In the genomic region with DNA sequence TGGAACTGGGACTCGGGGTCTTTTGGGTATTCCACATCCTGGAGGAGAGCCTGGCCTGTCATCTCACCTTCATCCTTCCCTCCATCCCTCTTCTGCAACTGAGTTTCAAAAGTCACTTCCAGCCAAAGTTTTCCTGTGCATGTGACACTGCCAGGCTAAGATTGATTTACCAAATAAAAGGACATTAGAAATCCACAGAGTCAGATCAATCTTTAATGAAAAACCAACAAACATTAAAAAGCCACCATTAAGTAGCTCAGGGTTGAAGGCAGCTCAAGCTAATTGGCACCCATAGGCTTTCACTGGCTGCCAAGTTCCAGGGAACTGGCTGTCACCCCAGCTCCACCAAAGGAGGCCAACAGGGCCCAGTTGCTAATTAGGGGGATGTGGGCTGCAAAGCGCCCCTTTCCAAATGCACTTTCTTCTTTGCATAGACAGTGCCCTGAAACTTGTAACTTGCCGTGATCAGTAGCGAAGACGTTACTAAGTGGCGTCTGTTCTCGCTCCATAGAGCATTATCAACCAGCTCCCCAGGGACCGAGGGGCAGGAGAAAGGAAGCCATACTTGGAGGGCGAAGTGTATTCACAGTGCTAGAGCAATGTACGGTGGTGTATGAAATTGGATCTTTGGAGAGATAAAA, we compare ENCODE assay signal across 10 mouse cellular contexts.
DNase-seq lines count a peak whose midpoint lies in the region; ATAC-seq lines count a peak whose summit lies in the region.
"Had no signal": no experiment of that assay in that cellular context is flagged by ENCODE, and none has a peak within 500 bp of the region (broad histone marks: within the 10 kb centered on the region; RNA-seq: fewer than 3 reads in every experiment).

No protein-coding gene starts in this region.

- H3K36me3 ChIP-seq in hindbrain, embryonic 13.5 days = no peaks in the 10 kb centered on the region
- no peaks in the 10 kb centered on the region for H3K36me3 ChIP-seq in hindbrain, embryonic 10.5 days
- H3K36me3 ChIP-seq: intestine, embryonic 15.5 days; limb, embryonic 12.5 days had no signal

- no peak overlapping the region for H3K27ac ChIP-seq in hindbrain, embryonic 13.5 days
- H3K27ac ChIP-seq in hindbrain, embryonic 10.5 days = no peak overlapping the region
- H3K27ac ChIP-seq: intestine, embryonic 15.5 days; limb, embryonic 12.5 days; macrophage had no signal

- no peak overlapping the region for H3K9ac ChIP-seq in hindbrain, embryonic 13.5 days
- H3K9ac ChIP-seq: intestine, embryonic 15.5 days; limb, embryonic 12.5 days had no signal

- ATAC-seq in hindbrain, embryonic 13.5 days (ENCODE audit: low FRiP score) = peak; percentile 72; the same call in 1 of the 2 replicates
- ATAC-seq: intestine, embryonic 15.5 days had no signal

- H3K9me3 ChIP-seq in hindbrain, embryonic 13.5 days = peaks cover 5% of the 10 kb centered on the region; the same call in 1 of the 2 replicates
- H3K9me3 ChIP-seq in hindbrain, embryonic 10.5 days = peaks cover 9% of the 10 kb centered on the region; the same call in 1 of the 2 replicates
- H3K9me3 ChIP-seq: intestine, embryonic 15.5 days had no signal

- DNase-seq in hindbrain, embryonic 10.5 days (ENCODE audit: low spot score) = no peak
- peak; percentile 39 for DNase-seq in brain, adult 2 months (ENCODE audit: low read depth, low spot score)
- peak; percentile 82 to 87 for DNase-seq in cerebellum, postnatal 10 days
- peak; percentile 45 to 67 for DNase-seq in layer of hippocampus, adult 8-10 months (ENCODE audit: low spot score in 2 of 2)
- no peak for DNase-seq in embryo, embryonic 10.5 days (ENCODE audit: low spot score)
- DNase-seq in gastrocnemius, adult 18-20 months (ENCODE audit: low spot score) = no peak

- 76% methylated on average over 10 of the region's 10 CpGs for WGBS in hindbrain, embryonic 13.5 days
- WGBS in hindbrain, embryonic 10.5 days = 79% methylated on average over 10 of the region's 10 CpGs

- H3K4me2 ChIP-seq in hindbrain, embryonic 13.5 days = no peak overlapping the region
- H3K4me2 ChIP-seq: intestine, embryonic 15.5 days; limb, embryonic 12.5 days had no signal

- no peaks in the 10 kb centered on the region for H3K27me3 ChIP-seq in hindbrain, embryonic 13.5 days
- H3K27me3 ChIP-seq in hindbrain, embryonic 10.5 days (ENCODE audit: insufficient read depth, poor library complexity, severe bottlenecking) = no peaks in the 10 kb centered on the region
- H3K27me3 ChIP-seq: intestine, embryonic 15.5 days; limb, embryonic 12.5 days had no signal

- H3K4me1 ChIP-seq in hindbrain, embryonic 13.5 days (replicated peaks) = peaks cover 6% of the 10 kb centered on the region; the same call in 1 of the 2 replicates
- H3K4me1 ChIP-seq in hindbrain, embryonic 10.5 days (replicated peaks) = no peaks in the 10 kb centered on the region
- H3K4me1 ChIP-seq: intestine, embryonic 15.5 days had no signal

- H3K4me3 ChIP-seq in hindbrain, embryonic 13.5 days = no peak overlapping the region
- no peak overlapping the region for H3K4me3 ChIP-seq in hindbrain, embryonic 10.5 days
- H3K4me3 ChIP-seq: intestine, embryonic 15.5 days; limb, embryonic 12.5 days had no signal

Comparison
In these comparisons a context has a peak if more than half of its experiments do, and no peak if none do; other contexts are left out.
1. DNase-seq: peak in brain, adult 2 months (single experiment), cerebellum, postnatal 10 days (2 of 2) and layer of hippocampus, adult 8-10 months (2 of 2); none in hindbrain, embryonic 10.5 days (single experiment), embryo, embryonic 10.5 days (single experiment) and gastrocnemius, adult 18-20 months (single experiment).